ENCODE assay signal across 19 mouse cellular contexts in genomic region chr1:89444014-89444413, GRCm38 (mm10). TPM values are rescaled to one million over a fixed set of nuclear protein-coding genes. Genes with fewer than 3 reads are reported as not detected.
DNase-seq lines count a peak whose midpoint lies in the region; ATAC-seq and TF ChIP-seq lines count a peak whose summit lies in the region.
"Had no signal": no experiment of that assay in that cellular context is flagged by ENCODE, and none has a peak within 500 bp of the region (broad histone marks: within the 10 kb centered on the region; RNA-seq: fewer than 3 reads in every experiment).

No protein-coding gene starts in this region.

- TF ChIP-seq CTCF in gastrocnemius, adult 2 months (IDR thresholded peaks at IDR 0.05) = no peak

- no peak overlapping the region for H3K9ac ChIP-seq in hindbrain, embryonic 16.5 days (ENCODE audit: low read depth, low read length)
- no peak overlapping the region for H3K9ac ChIP-seq in midbrain, embryonic 14.5 days (replicated peaks; ENCODE audit: low read length)
- H3K9ac ChIP-seq in midbrain, embryonic 16.5 days (ENCODE audit: low read depth, low read length) = no peak overlapping the region
- no peak overlapping the region for H3K9ac ChIP-seq in hindbrain, embryonic 14.5 days
- H3K9ac ChIP-seq in neural tube, embryonic 14.5 days (replicated peaks; ENCODE audit: low read depth, low read length) = no peak overlapping the region
- H3K9ac ChIP-seq: heart, embryonic 15.5 days had no signal

- no peak overlapping the region for H3K4me2 ChIP-seq in hindbrain, embryonic 16.5 days (ENCODE audit: low read length)
- no peak overlapping the region for H3K4me2 ChIP-seq in midbrain, embryonic 14.5 days (ENCODE audit: low read length)
- no peak overlapping the region for H3K4me2 ChIP-seq in midbrain, embryonic 16.5 days (ENCODE audit: low read length)
- H3K4me2 ChIP-seq in hindbrain, embryonic 14.5 days (replicated peaks) = no peak overlapping the region
- H3K4me2 ChIP-seq in neural tube, embryonic 14.5 days (ENCODE audit: low read depth, low read length) = no peak overlapping the region
- H3K4me2 ChIP-seq: heart, embryonic 11.5 days; heart, embryonic 15.5 days had no signal

- H3K9me3 ChIP-seq in hindbrain, embryonic 10.5 days = no peaks in the 10 kb centered on the region
- no peaks in the 10 kb centered on the region for H3K9me3 ChIP-seq in hindbrain, embryonic 16.5 days (ENCODE audit: control insufficient read depth, low read length)
- no peaks in the 10 kb centered on the region for H3K9me3 ChIP-seq in midbrain, embryonic 14.5 days (ENCODE audit: control insufficient read depth, low read length)
- H3K9me3 ChIP-seq in midbrain, embryonic 16.5 days (replicated peaks; ENCODE audit: control insufficient read depth, low read length, poor library complexity, severe bottlenecking) = no peaks in the 10 kb centered on the region
- H3K9me3 ChIP-seq in hindbrain, embryonic 14.5 days (ENCODE audit: control insufficient read depth, low read length) = no peaks in the 10 kb centered on the region
- H3K9me3 ChIP-seq in neural tube, embryonic 14.5 days (ENCODE audit: control insufficient read depth, low read length) = no peaks in the 10 kb centered on the region
- H3K9me3 ChIP-seq: embryonic facial prominence, embryonic 10.5 days; heart, embryonic 15.5 days had no signal

- intact Hi-C loops in gastrocnemius, adult 2 months (cut with DNase I) = no loop called here

- DNase-seq in hindbrain, embryonic 10.5 days (ENCODE audit: low spot score) = no peak
- DNase-seq in midbrain, embryonic 14.5 days = peak; percentile 33
- DNase-seq in hindbrain, embryonic 14.5 days (ENCODE audit: low spot score) = no peak
- no peak for DNase-seq in spleen, adult 12 weeks (ENCODE audit: low spot score)
- DNase-seq in gastrocnemius, adult 2 months = no peak
- DNase-seq: adrenal gland, postnatal 25 days; gastrocnemius, postnatal 10 days; heart, adult 2 months; heart, postnatal 14 days had no signal

- H3K4me1 ChIP-seq in hindbrain, embryonic 10.5 days (replicated peaks) = peaks cover 27% of the 10 kb centered on the region
- H3K4me1 ChIP-seq in hindbrain, embryonic 16.5 days (ENCODE audit: control insufficient read depth, insufficient read depth, low read depth, low read length) = no peaks in the 10 kb centered on the region
- peaks cover 9% of the 10 kb centered on the region for H3K4me1 ChIP-seq in midbrain, embryonic 14.5 days (ENCODE audit: control insufficient read depth, insufficient read depth, low read length)
- H3K4me1 ChIP-seq in midbrain, embryonic 16.5 days (ENCODE audit: control insufficient read depth, insufficient read depth, low read length) = peaks cover 3% of the 10 kb centered on the region; the same call in 1 of the 2 replicates
- peaks cover 13% of the 10 kb centered on the region; the same call in 1 of the 2 replicates for H3K4me1 ChIP-seq in hindbrain, embryonic 14.5 days (replicated peaks; ENCODE audit: control insufficient read depth, insufficient read depth, low read length)
- H3K4me1 ChIP-seq in neural tube, embryonic 14.5 days (ENCODE audit: control insufficient read depth, insufficient read depth, low read length) = peaks cover 9% of the 10 kb centered on the region; the same call in 1 of the 2 replicates
- H3K4me1 ChIP-seq: heart, embryonic 15.5 days had no signal

- H3K36me3 ChIP-seq in hindbrain, embryonic 10.5 days = no peaks in the 10 kb centered on the region
- no peaks in the 10 kb centered on the region for H3K36me3 ChIP-seq in hindbrain, embryonic 16.5 days (ENCODE audit: control insufficient read depth, insufficient read depth, low read length)
- no peaks in the 10 kb centered on the region for H3K36me3 ChIP-seq in midbrain, embryonic 14.5 days (ENCODE audit: control insufficient read depth, insufficient read depth, low read length)
- no peaks in the 10 kb centered on the region for H3K36me3 ChIP-seq in midbrain, embryonic 16.5 days (ENCODE audit: control insufficient read depth, insufficient read depth, low read length)
- H3K36me3 ChIP-seq in hindbrain, embryonic 14.5 days (replicated peaks; ENCODE audit: control insufficient read depth, insufficient read depth) = no peaks in the 10 kb centered on the region
- H3K36me3 ChIP-seq in neural tube, embryonic 14.5 days (ENCODE audit: control insufficient read depth, insufficient read depth, low read length) = no peaks in the 10 kb centered on the region
- H3K36me3 ChIP-seq: embryonic facial prominence, embryonic 10.5 days; heart, embryonic 15.5 days had no signal

- ATAC-seq in hindbrain, embryonic 16.5 days = no peak
- ATAC-seq in midbrain, embryonic 14.5 days (ENCODE audit: low FRiP score, low TSS enrichment) = no peak
- no peak for ATAC-seq in midbrain, embryonic 16.5 days
- no peak for ATAC-seq in hindbrain, embryonic 14.5 days (ENCODE audit: low FRiP score)
- 0 out of 2 replicates have a peak, but pooled peaks have one; percentile 58 for ATAC-seq in neural tube, embryonic 14.5 days (ENCODE audit: low read depth)
- ATAC-seq: activated CD4-positive, CD25-positive, alpha-beta regulatory T cell, adult 4 months; forebrain, embryonic 14.5 days; Patski had no signal

- no peaks in the 10 kb centered on the region for H3K27me3 ChIP-seq in hindbrain, embryonic 10.5 days (ENCODE audit: insufficient read depth, poor library complexity, severe bottlenecking)
- H3K27me3 ChIP-seq in hindbrain, embryonic 16.5 days (replicated peaks; ENCODE audit: control insufficient read depth, insufficient read depth, low read length) = no peaks in the 10 kb centered on the region
- no peaks in the 10 kb centered on the region for H3K27me3 ChIP-seq in midbrain, embryonic 14.5 days (ENCODE audit: control insufficient read depth, insufficient read depth, low read length)
- no peaks in the 10 kb centered on the region for H3K27me3 ChIP-seq in midbrain, embryonic 16.5 days (ENCODE audit: control insufficient read depth, insufficient read depth, low read depth, low read length)
- H3K27me3 ChIP-seq in hindbrain, embryonic 14.5 days (ENCODE audit: control insufficient read depth, insufficient read depth, low read length) = no peaks in the 10 kb centered on the region
- no peaks in the 10 kb centered on the region for H3K27me3 ChIP-seq in neural tube, embryonic 14.5 days (ENCODE audit: control insufficient read depth, insufficient read depth, low read length)
- H3K27me3 ChIP-seq: heart, embryonic 15.5 days; Patski had no signal

- no peak overlapping the region for H3K4me3 ChIP-seq in hindbrain, embryonic 10.5 days
- no peak overlapping the region for H3K4me3 ChIP-seq in hindbrain, embryonic 16.5 days (ENCODE audit: low read length)
- no peak overlapping the region for H3K4me3 ChIP-seq in midbrain, embryonic 14.5 days (replicated peaks; ENCODE audit: low read depth, low read length)
- no peak overlapping the region for H3K4me3 ChIP-seq in midbrain, embryonic 16.5 days (ENCODE audit: low read depth, low read length)
- no peak overlapping the region for H3K4me3 ChIP-seq in hindbrain, embryonic 14.5 days (replicated peaks; ENCODE audit: low read length)
- no peak overlapping the region for H3K4me3 ChIP-seq in neural tube, embryonic 14.5 days (ENCODE audit: low read depth, low read length)
- H3K4me3 ChIP-seq in gastrocnemius, adult 2 months = no peak overlapping the region
- H3K4me3 ChIP-seq: embryonic facial prominence, embryonic 10.5 days; heart, adult 2 months; heart, embryonic 15.5 days had no signal

- H3K27ac ChIP-seq in hindbrain, embryonic 10.5 days = peak overlapping the region; percentile 68
- H3K27ac ChIP-seq in hindbrain, embryonic 16.5 days (ENCODE audit: low read depth, low read length) = no peak overlapping the region
- no peak overlapping the region for H3K27ac ChIP-seq in midbrain, embryonic 14.5 days (replicated peaks; ENCODE audit: low read depth, low read length)
- no peak overlapping the region for H3K27ac ChIP-seq in midbrain, embryonic 16.5 days (ENCODE audit: low read length)
- peak overlapping the region; percentile 4; the same call in 1 of the 2 replicates for H3K27ac ChIP-seq in hindbrain, embryonic 14.5 days
- H3K27ac ChIP-seq in neural tube, embryonic 14.5 days (ENCODE audit: low read depth, low read length) = peak overlapping the region; percentile 58; the same call in 1 of the 2 replicates
- H3K27ac ChIP-seq in gastrocnemius, adult 2 months = no peak overlapping the region
- H3K27ac ChIP-seq: embryonic facial prominence, embryonic 10.5 days; heart, adult 2 months; heart, embryonic 15.5 days had no signal

- 55% methylated on average over 3 of the region's 3 CpGs for WGBS in hindbrain, embryonic 10.5 days
- 28% methylated on average over 3 of the region's 3 CpGs for WGBS in hindbrain, embryonic 16.5 days
- 47% methylated on average over 3 of the region's 3 CpGs for WGBS in midbrain, embryonic 14.5 days
- 46% methylated on average over 3 of the region's 3 CpGs for WGBS in midbrain, embryonic 16.5 days
- WGBS in hindbrain, embryonic 14.5 days = 33% methylated on average over 3 of the region's 3 CpGs
- WGBS in neural tube, embryonic 14.5 days = 30% methylated on average over 3 of the region's 3 CpGs

RNA-seq across cellular contexts. Expression of gene Agap1, which starts 10.6 kb away (rescaled TPM):
- polyA plus RNA-seq in hindbrain, embryonic 10.5 days (2016; fragmentation: Nextera tagmentation; extraction: Ambion mirVana) = 18.6 and 27.2 TPM in 2 replicates
- polyA plus RNA-seq in hindbrain, embryonic 16.5 days (2015; fragmentation: Nextera tagmentation; extraction: Ambion mirVana) = 31.9 and 33.7 TPM in 2 replicates
- 82.3 and 89.6 TPM in 2 replicates for polyA plus RNA-seq in midbrain, embryonic 14.5 days (2014; fragmentation: Nextera tagmentation; extraction: Ambion mirVana)
- polyA plus RNA-seq in midbrain, embryonic 16.5 days (2015; fragmentation: Nextera tagmentation; extraction: Ambion mirVana) = 40.8 and 47.7 TPM in 2 replicates
- polyA plus RNA-seq in hindbrain, embryonic 14.5 days (2014; fragmentation: Nextera tagmentation; extraction: Ambion mirVana) = 72.2 and 81.2 TPM in 2 replicates
- polyA plus RNA-seq in neural tube, embryonic 14.5 days (2014; fragmentation: Nextera tagmentation; extraction: Ambion mirVana) = 66.6 and 76.4 TPM in 2 replicates
- 10 to 100 TPM; 22.8 to 24.2 TPM for total RNA-seq in gastrocnemius, adult 2 months (2021)
- total RNA-seq: MEL had no signal

Comparison
In these comparisons a context has a peak if more than half of its experiments do, and no peak if none do; other contexts are left out.
1. H3K27ac ChIP-seq: peak in hindbrain, embryonic 10.5 days (single experiment), hindbrain, embryonic 14.5 days (single experiment) and neural tube, embryonic 14.5 days (single experiment); none in hindbrain, embryonic 16.5 days (single experiment), midbrain, embryonic 14.5 days (single experiment), midbrain, embryonic 16.5 days (single experiment) and gastrocnemius, adult 2 months (single experiment).